Mouse (Mus musculus) liver, embryonic 11.5 days (tissue): Measurements from ENCODE around the gene Zfp523. TPM values are rescaled to one million over a fixed set of nuclear protein-coding genes. Genes with fewer than 3 reads are reported as not detected.
"Not testable (repeated sequence)": the region's sequence is repeated elsewhere in the genome, so short reads cannot be mapped to it uniquely, and the experiment has no call there.

Source experiments
- ATAC-seq: fragments of 200-750 bp; cut with Nextera tagmentation; replicated peaks from 2 replicates; pipeline ENCODE4 v1.8.0; 2017; ENCODE audit warnings: moderate number of reproducible peaks, mild to moderate bottlenecking, moderate TSS enrichment, moderate library complexity; ENCODE audit not compliant: low FRiP score
- DNase-seq: peaks from one replicate; pipeline ENCODE4 v3.0.0-alpha.2; 2017; ENCODE audit warnings: low spot score
- H3K27ac ChIP-seq: fragments of 300-500 bp; sonication (generic); 2 replicates; pipeline ENCODE4 v1.5.1; 2014; ENCODE audit warnings: mild to moderate bottlenecking, low read depth, low read length, control low read depth
- H3K27me3 ChIP-seq: fragments of 300-500 bp; sonication (generic); replicated peaks from 2 replicates; pipeline ENCODE4 v1.6.1; 2014; ENCODE audit warnings: low read length, mixed read lengths; ENCODE audit not compliant: control insufficient read depth, insufficient read depth
- H3K36me3 ChIP-seq: fragments of 300-500 bp; sonication (generic); 2 replicates; pipeline ENCODE4 v1.6.1; 2014; ENCODE audit warnings: mild to moderate bottlenecking, low read length, moderate library complexity, mixed read lengths; ENCODE audit not compliant: control insufficient read depth, insufficient read depth
- H3K4me1 ChIP-seq: fragments of 300-500 bp; sonication (generic); replicated peaks from 2 replicates; pipeline ENCODE4 v1.6.1; 2014; ENCODE audit warnings: low read length, mixed read lengths; ENCODE audit not compliant: control insufficient read depth, insufficient read depth
- H3K4me2 ChIP-seq: fragments of 300-500 bp; sonication (generic); 2 replicates; pipeline ENCODE4 v1.6.1; 2014; ENCODE audit warnings: mild to moderate bottlenecking, control low read depth, moderate library complexity
- H3K4me3 ChIP-seq: fragments of 300-500 bp; sonication (generic); 2 replicates; pipeline ENCODE4 v1.5.1; 2014; ENCODE audit warnings: low read depth, low read length, control low read depth
- H3K9ac ChIP-seq: fragments of 300-500 bp; sonication (generic); 2 replicates; pipeline ENCODE4 v1.6.1; 2014; ENCODE audit warnings: low read depth, low read length, control low read depth
- H3K9me3 ChIP-seq: fragments of 300-500 bp; sonication (generic); 2 replicates; pipeline ENCODE4 v1.6.1; 2016; ENCODE audit warnings: low read length, inconsistent platforms, mixed read lengths; ENCODE audit not compliant: control insufficient read depth
- WGBS: fragments of 180-500 bp; shearing (Covaris S2); extraction: QIAGEN DNeasy Blood & Tissue Kit; methylation state at CpG from one replicate; pipeline ENCODE4 v1.1.7; 2014; 5-methylcytosine and 5-hydroxymethylcytosine counted together
- polyA plus RNA-seq: library from polyadenylated mRNA; unstranded; fragments of >200 nt; fragmentation: Nextera tagmentation; extraction: Ambion mirVana; gene quantifications from 2 replicates; pipeline ENCODE4 v1.2.1, GENCODE M21; 2014

The Zfp523 gene
- polyA plus RNA-seq, 1 experiment from 2014 or later: 14.6 TPM

DNA sequence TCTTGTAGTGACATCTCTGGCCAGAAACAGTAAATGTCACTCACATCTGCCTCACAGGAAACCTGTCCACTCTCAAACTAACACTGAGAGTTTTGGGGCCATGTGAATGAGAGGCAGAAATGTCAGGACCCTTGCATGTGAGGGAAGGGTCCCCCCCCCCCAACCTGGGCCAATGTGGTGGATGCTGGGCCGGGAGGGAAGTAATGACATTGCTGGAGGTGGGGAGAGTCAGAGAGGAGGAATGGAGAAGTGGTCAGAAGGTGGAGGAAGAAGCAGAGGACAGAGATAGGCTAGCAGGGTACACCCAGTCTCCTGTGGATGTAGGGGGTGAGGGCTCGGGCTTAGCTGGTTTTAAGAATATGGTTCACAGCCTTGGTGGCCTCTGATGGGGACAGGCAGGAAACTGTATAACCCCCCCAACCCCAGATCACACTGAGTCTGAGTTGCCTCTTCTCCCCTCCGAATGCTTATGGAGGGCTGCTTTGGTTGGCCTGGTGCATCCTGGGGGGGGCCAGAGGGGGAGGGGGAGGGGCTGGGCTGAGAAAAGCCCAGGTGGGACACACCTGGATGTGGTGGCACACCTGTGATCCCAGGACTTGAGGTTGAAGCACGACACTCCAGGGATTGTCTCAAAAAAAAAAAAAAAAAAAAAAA lies 32.7 kb downstream of the Zfp523 start:
- DNase-seq: no peak
- Histone ChIP-seq H3K9me3 (no peaks in the 10 kb centered on the region), H3K4me2 (peak overlapping the region; percentile 89), H3K27ac (no peak overlapping the region), H3K4me1 (peaks cover 35% of the 10 kb centered on the region), H3K36me3 (no peaks in the 10 kb centered on the region), H3K9ac (0 out of 2 replicates have a peak overlapping the region, but pooled peaks have one; percentile 7), H3K4me3 (peak overlapping the region; percentile 63), H3K27me3 (no peaks in the 10 kb centered on the region)
- 42% methylated on average over 4 of the region's 4 CpGs for WGBS
- no peak for ATAC-seq

- WGBS: 42% methylated on average over 6 of the region's 6 CpGs
- no peak for DNase-seq
- H3K9me3 ChIP-seq: no peaks in the 10 kb centered on the region
- peak overlapping the region; percentile 27 for H3K4me2 ChIP-seq
- no peaks in the 10 kb centered on the region for H3K36me3 ChIP-seq
- H3K4me3 ChIP-seq: no peak overlapping the region
- ATAC-seq: peak; percentile 35
- H3K9ac ChIP-seq: no peak overlapping the region
- peak overlapping the region; percentile 0; the same call in 1 of the 2 replicates for H3K27ac ChIP-seq
- peaks cover 35% of the 10 kb centered on the region for H3K4me1 ChIP-seq
- no peaks in the 10 kb centered on the region for H3K27me3 ChIP-seq
These were observed 35.0 kb downstream of the Zfp523 start for GRCm38 (mm10) chr17:28211921-28212341.

DNA sequence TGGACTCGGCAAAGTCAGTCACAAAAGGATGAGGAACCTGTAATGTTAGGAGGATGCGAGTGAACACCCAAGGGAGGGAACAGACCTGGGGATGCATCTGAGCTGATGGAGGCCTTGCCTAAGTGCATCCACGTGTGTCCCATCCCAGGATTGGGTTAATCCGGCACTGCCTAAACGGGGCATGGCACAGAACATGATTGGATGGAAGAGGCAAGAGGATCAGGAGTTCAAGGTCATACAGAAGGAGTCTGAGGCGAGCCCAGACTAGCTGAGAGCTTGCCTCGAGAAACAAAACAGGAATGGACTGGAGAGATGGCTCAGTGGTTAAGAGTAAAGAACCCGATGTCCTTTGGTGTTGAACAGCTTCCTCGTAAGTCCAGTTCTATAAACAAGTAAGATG lies 35.5 kb downstream of the Zfp523 start:
- H3K27ac ChIP-seq: peak overlapping the region; percentile 0; the same call in 1 of the 2 replicates
- H3K36me3 ChIP-seq: no peaks in the 10 kb centered on the region
- no peak overlapping the region; the same call in 1 of the 2 replicates for H3K4me2 ChIP-seq
- no peak overlapping the region for H3K9ac ChIP-seq
- WGBS: 56% methylated on average over 9 of the region's 9 CpGs
- no peaks in the 10 kb centered on the region for H3K9me3 ChIP-seq
- H3K27me3 ChIP-seq: peaks cover 3% of the 10 kb centered on the region; the same call in 1 of the 2 replicates
- ATAC-seq (no peak), DNase-seq (no peak)
- H3K4me3 ChIP-seq: no peak overlapping the region
- H3K4me1 ChIP-seq: peaks cover 36% of the 10 kb centered on the region

GRCm38 (mm10) chr17:28213236-28213635 lies 36.3 kb downstream of the Zfp523 start:
- Histone ChIP-seq H3K4me3 (no peak overlapping the region), H3K4me2 (no peak overlapping the region), H3K9ac (no peak overlapping the region), H3K27ac (no peak overlapping the region), H3K36me3 (no peaks in the 10 kb centered on the region), H3K4me1 (peaks cover 38% of the 10 kb centered on the region), H3K9me3 (no peaks in the 10 kb centered on the region), H3K27me3 (peaks cover 3% of the 10 kb centered on the region; the same call in 1 of the 2 replicates)
- DNase-seq: no peak
- 20% methylated on average over 4 of the region's 4 CpGs for WGBS
- ATAC-seq: no peak

- H3K9ac ChIP-seq: no peak overlapping the region
- H3K4me2 ChIP-seq: no peak overlapping the region; the same call in 1 of the 2 replicates
- H3K4me3 ChIP-seq: no peak overlapping the region
- peaks cover 3% of the 10 kb centered on the region; the same call in 1 of the 2 replicates for H3K27me3 ChIP-seq
- peaks cover 26% of the 10 kb centered on the region for H3K4me1 ChIP-seq
- 75% methylated on average over 9 of the region's 9 CpGs for WGBS
- ATAC-seq (no peak), DNase-seq (no peak)
- 0 out of 2 replicates have a peak, but pooled peaks cover 4% of the 10 kb centered on the region for H3K36me3 ChIP-seq
- H3K27ac ChIP-seq: no peak overlapping the region
- H3K9me3 ChIP-seq: no peaks in the 10 kb centered on the region
These were observed 39.9 kb downstream of the Zfp523 start for GRCm38 (mm10) chr17:28216791-28217190.

DNA sequence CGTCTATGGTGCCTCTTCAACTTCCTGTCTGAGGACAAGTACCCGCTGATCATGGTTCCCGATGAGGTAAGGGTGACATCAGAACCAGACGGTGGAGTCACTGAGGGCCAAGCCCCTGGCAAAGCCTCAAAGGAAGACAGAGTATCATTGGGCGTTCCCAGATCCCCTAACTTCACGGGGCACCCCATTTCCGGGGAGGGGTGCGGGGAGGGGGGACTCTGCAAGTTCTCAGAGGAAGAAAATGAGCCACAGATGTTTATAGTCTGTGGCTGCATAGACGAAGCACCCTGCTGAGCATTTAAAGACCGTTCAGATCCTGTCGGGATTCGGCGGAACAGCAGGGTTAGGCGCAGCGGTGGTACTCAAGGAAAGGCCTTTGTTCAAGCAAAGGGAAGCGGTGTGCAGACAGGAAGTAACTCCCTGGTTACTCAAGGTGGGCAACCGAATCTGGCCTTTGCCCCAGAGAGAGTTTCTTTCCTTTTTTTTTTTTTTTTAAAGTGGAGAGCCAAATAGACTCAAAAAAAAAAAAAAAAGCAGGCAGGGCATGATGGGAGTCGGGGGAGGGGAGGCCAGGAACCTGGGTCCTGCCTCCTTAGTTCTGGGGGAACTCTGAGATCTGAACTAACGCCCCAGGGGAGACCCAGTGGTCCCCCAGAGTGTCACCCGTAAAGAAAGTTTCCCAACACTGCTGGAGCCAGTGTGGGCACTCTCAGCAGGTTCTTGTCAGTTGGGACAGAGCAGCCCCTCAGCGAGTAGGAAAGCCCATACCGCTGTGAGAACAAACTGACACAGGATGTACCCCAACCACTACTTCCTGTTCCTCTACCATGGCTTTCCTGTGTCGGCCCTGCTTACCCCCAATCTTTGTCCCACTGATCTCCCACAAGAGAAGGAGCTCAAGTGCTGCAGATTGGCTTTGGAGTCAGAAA lies 41.1 kb downstream of the Zfp523 start:
- peak overlapping the region; percentile 2; the same call in 1 of the 2 replicates for H3K9ac ChIP-seq
- H3K4me3 ChIP-seq: peak overlapping the region; percentile 10; the same call in 1 of the 2 replicates
- peaks cover 20% of the 10 kb centered on the region for H3K4me1 ChIP-seq
- WGBS: 18% methylated on average over 23 of the region's 23 CpGs
- H3K27me3 ChIP-seq: peaks cover 3% of the 10 kb centered on the region; the same call in 1 of the 2 replicates
- H3K4me2 ChIP-seq: peak overlapping the region; percentile 45
- H3K36me3 ChIP-seq: 0 out of 2 replicates have a peak, but pooled peaks cover 4% of the 10 kb centered on the region
- ATAC-seq (no peak; the same call in 1 of the 2 replicates), DNase-seq (no peak)
- H3K27ac ChIP-seq: peak overlapping the region; percentile 54; the same call in 1 of the 2 replicates
- no peaks in the 10 kb centered on the region for H3K9me3 ChIP-seq

- not testable (repeated sequence) for H3K27me3 ChIP-seq, H3K36me3 ChIP-seq, H3K4me2 ChIP-seq, DNase-seq, H3K4me3 ChIP-seq, H3K27ac ChIP-seq, H3K9ac ChIP-seq, ATAC-seq, H3K9me3 ChIP-seq
- WGBS: 87% methylated on average over 10 of the region's 10 CpGs
- H3K4me1 ChIP-seq: peaks cover 35% of the 10 kb centered on the region
These were observed 45.5 kb downstream of the Zfp523 start for GRCm38 (mm10) chr17:28222463-28222862.

DNA sequence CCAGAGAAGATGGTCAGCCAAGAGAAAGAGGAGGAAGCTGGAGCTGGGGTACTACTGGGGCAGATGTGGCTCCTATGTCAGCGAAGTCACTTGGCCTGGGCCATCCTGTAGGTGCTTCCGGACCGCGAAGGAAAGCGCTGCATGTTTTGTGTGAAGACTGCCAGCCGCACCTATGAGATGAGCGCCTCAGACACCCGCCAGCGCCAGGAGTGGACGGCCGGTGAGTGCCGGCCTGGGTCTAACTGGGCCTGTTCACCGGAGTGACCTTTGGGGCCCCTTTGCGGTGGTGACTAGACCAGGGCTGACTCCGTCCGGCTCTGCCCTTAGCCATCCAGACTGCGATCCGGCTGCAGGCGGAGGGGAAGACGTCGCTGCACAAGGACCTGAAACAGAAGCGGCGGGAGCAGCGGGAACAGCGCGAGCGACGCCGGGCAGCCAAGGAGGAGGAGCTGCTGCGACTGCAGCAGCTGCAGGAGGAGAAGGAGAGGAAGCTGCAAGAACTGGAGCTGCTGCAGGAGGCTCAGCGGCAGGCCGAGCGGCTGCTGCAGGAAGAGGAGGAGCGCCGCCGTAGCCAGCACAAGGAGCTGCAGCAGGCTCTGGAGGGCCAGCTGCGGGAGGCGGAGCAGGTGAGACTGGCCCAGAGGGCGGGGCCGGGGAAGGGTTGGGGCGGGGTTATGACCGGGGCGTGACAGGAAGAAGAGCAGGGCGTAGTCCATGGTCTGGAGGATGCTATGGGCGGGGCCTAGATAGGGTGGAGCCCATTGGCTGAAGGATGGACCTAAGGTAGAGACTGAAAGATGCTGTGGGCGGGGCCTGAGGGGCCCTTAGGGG lies 46.8 kb downstream of the Zfp523 start:
- no peaks in the 10 kb centered on the region for H3K27me3 ChIP-seq
- no peaks in the 10 kb centered on the region for H3K9me3 ChIP-seq
- peaks cover 26% of the 10 kb centered on the region for H3K4me1 ChIP-seq
- peaks cover 8% of the 10 kb centered on the region; the same call in 1 of the 2 replicates for H3K36me3 ChIP-seq
- peak; percentile 98 for DNase-seq
- H3K4me2 ChIP-seq: peak overlapping the region; percentile 100
- ATAC-seq: peak; percentile 92
- WGBS: 2% methylated on average over 46 of the region's 46 CpGs
- H3K9ac ChIP-seq: peak overlapping the region; percentile 79
- peak overlapping the region; percentile 87 for H3K27ac ChIP-seq
- H3K4me3 ChIP-seq: peak overlapping the region; percentile 65
